Mouse (Mus musculus): ENCODE measurements around the gene Abcg1. TPM values are rescaled to one million over a fixed set of nuclear protein-coding genes. Genes with fewer than 3 reads are reported as not detected.

Gene Abcg1
- polyA plus RNA-seq, 1 experiment from 2014 or later, result 10.1 TPM

DNA sequence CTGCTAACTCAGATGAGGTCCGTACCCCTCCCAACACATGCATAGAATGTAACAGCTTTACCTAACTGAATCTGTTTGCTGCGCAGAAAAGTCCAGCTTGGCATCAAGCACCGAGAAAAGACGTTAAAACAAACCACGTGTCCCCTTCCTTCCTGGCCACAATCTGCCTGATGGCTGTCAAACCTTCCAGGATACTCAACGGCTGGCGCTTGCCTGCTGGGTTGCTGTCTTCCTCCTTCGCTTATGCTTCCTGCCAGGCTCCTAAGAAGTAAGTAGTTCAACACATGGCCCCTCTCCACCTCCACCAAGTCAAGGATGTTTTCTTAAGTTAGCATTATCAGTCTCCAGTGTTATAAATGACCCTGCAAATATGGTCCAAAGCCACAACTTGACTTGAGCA is 96.3 kb downstream of the Abcg1 start:
- 86% methylated on average over 8 of the region's 8 CpGs for WGBS
- H3K9me3 ChIP-seq (ENCODE audit: control insufficient read depth, low read length), result no peaks in the 10 kb centered on the region
- DNase-seq (ENCODE audit: low spot score), result no peak
- no peaks in the 10 kb centered on the region for H3K4me1 ChIP-seq (replicated peaks; ENCODE audit: control insufficient read depth, insufficient read depth, low read length)
- H3K27ac ChIP-seq (ENCODE audit: low read depth, low read length), result no peak overlapping the region
- H3K36me3 ChIP-seq (ENCODE audit: control insufficient read depth, insufficient read depth, low read length), result no peaks in the 10 kb centered on the region
- H3K9ac ChIP-seq (ENCODE audit: low read length), result no peak overlapping the region
- no peaks in the 10 kb centered on the region for H3K27me3 ChIP-seq (ENCODE audit: control insufficient read depth, insufficient read depth, low read length)
- no peak overlapping the region for H3K4me2 ChIP-seq (ENCODE audit: low read depth, low read length, severe bottlenecking)
- no peak for ATAC-seq (replicated peaks; ENCODE audit: low FRiP score)
- H3K4me3 ChIP-seq (ENCODE audit: low read depth, low read length), result no peak overlapping the region

DNA sequence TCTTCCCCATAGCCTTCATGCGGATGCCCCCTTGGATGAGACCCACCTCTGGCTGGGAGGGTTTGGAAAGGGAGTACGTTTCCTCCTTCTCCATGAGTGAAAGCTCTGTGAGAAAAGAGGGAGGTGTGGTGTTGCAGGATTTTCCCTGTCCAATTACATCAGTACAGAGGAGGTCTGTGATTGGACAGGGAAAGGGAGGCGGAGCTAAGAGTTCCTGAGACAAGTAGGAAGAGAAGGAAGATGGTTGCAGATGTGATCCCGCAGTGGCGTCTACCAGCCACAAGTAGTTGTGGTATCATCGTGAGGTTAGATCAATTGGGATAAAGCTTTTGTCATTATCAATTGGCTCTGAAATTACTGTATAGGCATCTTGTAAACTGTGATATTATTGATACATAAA is 100.4 kb downstream of the Abcg1 start:
- ATAC-seq (replicated peaks; ENCODE audit: low FRiP score), result no peak
- DNase-seq (ENCODE audit: low spot score), result no peak
- 80% methylated on average over 6 of the region's 6 CpGs for whole genome bisulfite sequencing
- Histone ChIP-seq H3K4me3 (ENCODE audit: low read depth, low read length) (no peak overlapping the region), H3K4me2 (ENCODE audit: low read depth, low read length, severe bottlenecking) (no peak overlapping the region), H3K27ac (ENCODE audit: low read depth, low read length) (no peak overlapping the region), H3K27me3 (ENCODE audit: control insufficient read depth, insufficient read depth, low read length) (no peaks in the 10 kb centered on the region), H3K9ac (ENCODE audit: low read length) (no peak overlapping the region), H3K4me1 (replicated peaks; ENCODE audit: control insufficient read depth, insufficient read depth, low read length) (no peaks in the 10 kb centered on the region), H3K9me3 (ENCODE audit: control insufficient read depth, low read length) (no peaks in the 10 kb centered on the region), H3K36me3 (ENCODE audit: control insufficient read depth, insufficient read depth, low read length) (no peaks in the 10 kb centered on the region)

DNA sequence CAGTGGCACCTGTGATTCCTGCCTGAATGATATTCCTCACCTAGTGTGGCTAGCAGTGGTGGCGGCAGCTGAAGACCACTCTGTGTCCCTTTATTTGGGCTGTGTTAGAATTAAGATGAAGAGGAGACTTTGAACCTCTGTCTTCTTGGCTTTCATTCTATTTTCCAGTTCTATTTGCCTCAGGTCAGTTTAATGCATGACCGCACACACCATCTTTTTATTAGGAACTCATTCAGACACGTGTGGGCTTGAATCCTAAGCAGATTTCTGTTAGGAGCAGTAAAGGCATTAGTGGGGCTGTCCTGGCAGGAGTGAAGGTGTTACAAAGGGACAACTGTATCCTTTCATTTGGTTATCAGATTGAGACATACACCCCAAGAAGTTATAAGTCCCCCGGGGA is 102.8 kb downstream of the Abcg1 start:
- Histone ChIP-seq H3K9me3 (ENCODE audit: control insufficient read depth, low read length) (no peaks in the 10 kb centered on the region), H3K27me3 (ENCODE audit: control insufficient read depth, insufficient read depth, low read length) (no peaks in the 10 kb centered on the region), H3K36me3 (ENCODE audit: control insufficient read depth, insufficient read depth, low read length) (no peaks in the 10 kb centered on the region), H3K4me1 (replicated peaks; ENCODE audit: control insufficient read depth, insufficient read depth, low read length) (no peaks in the 10 kb centered on the region), H3K27ac (ENCODE audit: low read depth, low read length) (no peak overlapping the region), H3K4me2 (ENCODE audit: low read depth, low read length, severe bottlenecking) (no peak overlapping the region), H3K4me3 (ENCODE audit: low read depth, low read length) (no peak overlapping the region), H3K9ac (ENCODE audit: low read length) (no peak overlapping the region)
- ATAC-seq (replicated peaks; ENCODE audit: low FRiP score) (no peak), DNase-seq (ENCODE audit: low spot score) (no peak)
- 68% methylated on average over 4 of the region's 4 CpGs for WGBS

DNA sequence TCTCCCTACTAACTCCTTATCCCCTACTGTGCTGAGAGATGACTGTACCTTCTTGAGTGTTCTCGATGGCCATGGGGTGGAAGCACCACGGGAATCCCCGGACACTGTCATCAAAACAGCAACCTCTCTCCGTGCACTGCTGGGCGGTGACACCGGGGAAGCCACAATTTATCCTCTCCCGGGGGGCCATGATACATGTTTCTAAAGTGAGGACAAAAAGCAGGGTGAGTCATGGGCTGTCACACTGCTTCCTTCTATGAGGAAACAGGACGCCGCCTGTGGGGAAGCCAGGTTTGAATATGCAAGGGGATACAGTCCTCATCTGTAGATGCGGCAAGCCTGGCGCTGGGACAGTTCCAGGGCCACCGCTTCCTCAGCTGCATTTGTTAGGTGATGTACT is 105.1 kb downstream of the Abcg1 start:
- WGBS, result 92% methylated on average over 12 of the region's 12 CpGs
- Histone ChIP-seq H3K9me3 (ENCODE audit: control insufficient read depth, low read length) (no peaks in the 10 kb centered on the region), H3K4me3 (ENCODE audit: low read depth, low read length) (no peak overlapping the region), H3K27ac (ENCODE audit: low read depth, low read length) (no peak overlapping the region), H3K9ac (ENCODE audit: low read length) (no peak overlapping the region), H3K4me2 (ENCODE audit: low read depth, low read length, severe bottlenecking) (no peak overlapping the region), H3K36me3 (ENCODE audit: control insufficient read depth, insufficient read depth, low read length) (no peaks in the 10 kb centered on the region), H3K27me3 (ENCODE audit: control insufficient read depth, insufficient read depth, low read length) (no peaks in the 10 kb centered on the region), H3K4me1 (replicated peaks; ENCODE audit: control insufficient read depth, insufficient read depth, low read length) (no peaks in the 10 kb centered on the region)
- ATAC-seq (replicated peaks; ENCODE audit: low FRiP score) (no peak), DNase-seq (ENCODE audit: low spot score) (no peak)

DNA sequence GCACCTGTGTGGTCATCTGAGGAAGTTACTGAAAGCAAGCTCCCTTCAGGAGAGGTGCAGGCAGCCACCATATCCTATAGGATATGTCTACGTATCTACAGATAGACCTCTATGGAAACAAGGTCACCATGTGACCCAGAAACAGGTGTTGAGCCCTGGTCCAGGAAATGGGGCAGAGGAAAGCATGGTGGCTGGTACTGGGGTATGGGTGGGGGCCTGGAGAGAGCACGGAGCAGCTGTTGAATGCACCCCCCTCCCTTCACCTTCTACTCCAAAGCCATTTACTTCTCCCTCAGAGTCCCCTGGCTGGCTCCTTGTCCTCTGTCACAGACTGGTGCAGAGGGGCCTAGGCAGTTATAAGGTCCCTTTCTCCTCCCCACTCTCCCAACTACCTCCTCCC is 106.3 kb downstream of the Abcg1 start:
- ATAC-seq (replicated peaks; ENCODE audit: low FRiP score) (no peak), DNase-seq (ENCODE audit: low spot score) (no peak)
- Histone ChIP-seq H3K4me3 (ENCODE audit: low read depth, low read length) (no peak overlapping the region), H3K36me3 (ENCODE audit: control insufficient read depth, insufficient read depth, low read length) (no peaks in the 10 kb centered on the region), H3K4me2 (ENCODE audit: low read depth, low read length, severe bottlenecking) (no peak overlapping the region), H3K9ac (ENCODE audit: low read length) (no peak overlapping the region), H3K4me1 (replicated peaks; ENCODE audit: control insufficient read depth, insufficient read depth, low read length) (no peaks in the 10 kb centered on the region), H3K9me3 (ENCODE audit: control insufficient read depth, low read length) (no peaks in the 10 kb centered on the region), H3K27ac (ENCODE audit: low read depth, low read length) (no peak overlapping the region), H3K27me3 (ENCODE audit: control insufficient read depth, insufficient read depth, low read length) (no peaks in the 10 kb centered on the region)
- 86% methylated on average over 2 of the region's 2 CpGs for WGBS

DNA sequence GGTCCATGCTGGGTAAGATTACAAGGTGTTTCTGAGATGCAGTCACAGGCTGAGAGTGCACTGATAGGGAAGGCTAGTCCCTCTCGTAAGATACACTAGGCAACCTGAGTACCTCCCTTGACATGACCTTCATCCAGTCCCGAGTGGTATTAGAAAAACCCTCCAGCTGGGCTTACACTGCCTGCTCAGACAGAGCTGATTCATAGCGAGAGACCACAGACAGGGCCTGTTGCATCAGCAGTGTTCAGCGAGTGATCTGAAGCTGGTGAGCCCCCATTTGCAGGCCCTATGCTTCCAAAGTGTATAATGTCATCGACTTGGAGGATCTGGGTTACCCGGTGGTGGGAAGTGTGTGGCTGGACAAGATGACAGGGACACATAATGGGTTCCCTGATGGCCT is 107.7 kb downstream of the Abcg1 start, which contains the start of gene Tff1:
Gene Tff1 (minus strand): TSS at position 151 of the 400 bp plus-strand sequence.
- H3K9me3 ChIP-seq (ENCODE audit: control insufficient read depth, low read length), result no peaks in the 10 kb centered on the region
- no peak within 1 kb of the TSS for H3K27ac ChIP-seq (ENCODE audit: low read depth, low read length)
- H3K9ac ChIP-seq (ENCODE audit: low read length), result no peak within 1 kb of the TSS
- 85% methylated on average over 6 of the region's 6 CpGs for WGBS
- H3K36me3 ChIP-seq (ENCODE audit: control insufficient read depth, insufficient read depth, low read length), result no peaks in the 10 kb centered on the region
- no peaks in the 10 kb centered on the region for H3K4me1 ChIP-seq (replicated peaks; ENCODE audit: control insufficient read depth, insufficient read depth, low read length)
- ATAC-seq (replicated peaks; ENCODE audit: low FRiP score) (no peak), DNase-seq (ENCODE audit: low spot score) (no peak)
- no peaks in the 10 kb centered on the region for H3K27me3 ChIP-seq (ENCODE audit: control insufficient read depth, insufficient read depth, low read length)
- H3K4me2 ChIP-seq (ENCODE audit: low read depth, low read length, severe bottlenecking), result no peak within 1 kb of the TSS
- H3K4me3 ChIP-seq (ENCODE audit: low read depth, low read length), result no peak within 1 kb of the TSS

Other genes with a start within 250 kb of the Abcg1 start
- gene Glp1r, start 155.9 kb upstream of the Abcg1 start, polyA plus RNA-seq (2014; fragmentation: Nextera tagmentation; extraction: Ambion mirVana), result 0.05 TPM in 1 of 2 replicates, not detected in the other
- 0.24 TPM in 1 of 2 replicates, not detected in the other for gene Umodl1, start 103.0 kb upstream of the Abcg1 start, polyA plus RNA-seq (2014; fragmentation: Nextera tagmentation; extraction: Ambion mirVana)
- 1.1 and 1.2 TPM in 2 replicates for gene Tff3, start 72.0 kb downstream of the Abcg1 start, polyA plus RNA-seq (2014; fragmentation: Nextera tagmentation; extraction: Ambion mirVana)
- not detected in 2 replicates for gene Tff2, start 86.6 kb downstream of the Abcg1 start, polyA plus RNA-seq (2014; fragmentation: Nextera tagmentation; extraction: Ambion mirVana)
- not detected in 2 replicates for gene Tff1, start 107.6 kb downstream of the Abcg1 start, polyA plus RNA-seq (2014; fragmentation: Nextera tagmentation; extraction: Ambion mirVana)
- gene Tmprss3, start 141.3 kb downstream of the Abcg1 start, polyA plus RNA-seq (2014; fragmentation: Nextera tagmentation; extraction: Ambion mirVana), result not detected in 2 replicates
- gene Ubash3a, start 150.2 kb downstream of the Abcg1 start, polyA plus RNA-seq (2014; fragmentation: Nextera tagmentation; extraction: Ambion mirVana), result 0.27 and 0.79 TPM in 2 replicates
- 2.1 and 2.6 TPM in 2 replicates for gene Rsph1, start 219.7 kb downstream of the Abcg1 start, polyA plus RNA-seq (2014; fragmentation: Nextera tagmentation; extraction: Ambion mirVana)
- gene Slc37a1, start 229.1 kb downstream of the Abcg1 start, polyA plus RNA-seq (2014; fragmentation: Nextera tagmentation; extraction: Ambion mirVana), result 5.8 and 6.0 TPM in 2 replicates

Data from forebrain, embryonic 11.5 days (tissue).